Mouse (Mus musculus) T-helper 17 cell (primary cell): ENCODE data around the gene Zdhhc24.

Source experiments
- in situ Hi-C, 2 experiments: fragments of 300-600 bp; cut with MboI, MseI; formaldehyde crosslinking; loops; 1 replicate in 1 of 2; 2 replicates in 1 of 2; pipeline ENCODE4 v1.15.1; 2025; ENCODE audit warnings: high pct_unique_total_duplicates in 2 of 2

Gene Zdhhc24

DNA sequence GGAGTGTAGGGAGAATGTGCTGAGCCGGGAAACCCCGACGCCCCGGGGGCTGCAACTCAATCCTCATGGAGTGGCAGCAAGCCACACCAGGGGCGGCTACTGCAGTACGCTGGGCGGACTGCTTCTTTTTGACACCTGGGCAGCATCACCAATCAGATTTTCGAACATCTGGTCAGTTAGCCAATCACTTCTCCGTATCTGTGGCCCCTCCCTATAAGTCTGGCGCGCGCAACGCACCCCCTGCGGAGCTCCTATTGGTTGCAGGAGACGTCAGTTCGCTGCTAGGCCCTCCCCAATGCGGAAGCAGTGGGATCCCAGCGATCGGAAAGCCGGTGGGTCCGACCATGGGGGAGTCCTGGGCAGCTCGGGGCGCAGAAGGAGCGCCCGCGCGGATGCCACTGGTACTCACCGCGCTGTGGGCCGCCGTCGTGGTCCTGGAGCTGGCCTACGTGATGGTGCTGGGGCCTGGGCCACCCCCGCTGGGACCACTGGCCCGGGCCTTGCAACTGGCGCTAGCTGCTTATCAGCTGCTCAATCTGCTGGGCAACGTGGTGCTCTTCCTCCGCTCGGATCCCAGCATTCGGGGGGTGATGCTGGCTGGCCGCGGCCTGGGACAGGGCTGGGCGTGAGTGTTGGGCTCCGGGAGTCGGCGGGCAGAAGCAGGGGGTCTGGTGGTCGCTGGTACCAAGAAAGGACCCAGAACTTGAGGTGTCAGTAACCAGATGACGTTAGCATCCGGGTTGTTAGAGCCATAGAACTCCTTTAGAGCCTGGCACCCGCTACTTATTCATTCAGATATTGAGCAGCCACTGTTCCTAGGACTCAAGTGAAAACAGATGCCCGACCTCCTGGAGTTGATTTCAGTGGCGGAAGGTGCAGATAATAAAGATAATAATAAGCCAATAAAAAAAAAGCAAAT, at the start of gene Zdhhc24:
Gene Zdhhc24 (plus strand): TSS at position 264 of the 919 bp plus-strand sequence.
- in situ Hi-C loops = loop anchor here in 1 of 2 experiments (25.0 kb wide), 1 partner anchor 1284 kb away; no protein-coding TSS in a partner anchor

GRCm38 (mm10) chr19:4829156-4829555, 49.3 kb upstream of the Zdhhc24 start:
- in situ Hi-C loops = no loop called here

GRCm38 (mm10) chr19:4833977-4834376, 44.5 kb upstream of the Zdhhc24 start:
- in situ Hi-C loops = no loop called here

DNA sequence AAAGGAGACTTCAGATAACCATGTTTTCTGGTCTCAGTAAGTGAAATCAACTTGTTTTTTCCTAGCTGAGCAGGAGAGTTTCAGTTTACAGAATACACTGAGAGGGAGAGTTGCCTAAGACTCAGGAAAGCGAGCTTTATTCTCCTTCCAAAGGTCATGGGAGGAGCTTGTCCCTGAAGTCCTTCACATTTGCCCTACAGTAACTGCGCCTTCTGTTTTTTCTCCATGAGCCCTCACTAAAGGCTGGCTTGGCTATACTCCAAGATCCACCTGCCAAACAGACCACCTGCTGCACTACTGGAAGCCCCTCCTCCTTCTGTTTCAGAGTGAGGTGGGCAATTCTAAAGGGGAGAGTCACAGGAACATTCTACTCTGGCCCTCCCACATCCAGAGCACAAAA, 42.4 kb upstream of the Zdhhc24 start:
- in situ Hi-C loops = no loop called here

GRCm38 (mm10) chr19:4837049-4837448, 41.4 kb upstream of the Zdhhc24 start:
- in situ Hi-C loops = no loop called here

- in situ Hi-C loops = no loop called here
Observed at GRCm38 (mm10) chr19:4838526-4839140, 39.8 kb upstream of the Zdhhc24 start.

GRCm38 (mm10) chr19:4839149-4839548, 39.3 kb upstream of the Zdhhc24 start, which contains the start of the genes Ccs and Ccdc87:
Gene Ccs, minus strand, starts transcription at chr19:4839332.
Gene Ccdc87, plus strand, starts transcription at chr19:4839366.
- in situ Hi-C loops = no loop called here

- in situ Hi-C loops = loop anchor here in 1 of 2 experiments (10.0 kb wide), 1 partner anchor 216 kb away; the partner anchor contains the start of gene Rce1
Observed at GRCm38 (mm10) chr19:4840848-4841247, 37.6 kb upstream of the Zdhhc24 start.

DNA sequence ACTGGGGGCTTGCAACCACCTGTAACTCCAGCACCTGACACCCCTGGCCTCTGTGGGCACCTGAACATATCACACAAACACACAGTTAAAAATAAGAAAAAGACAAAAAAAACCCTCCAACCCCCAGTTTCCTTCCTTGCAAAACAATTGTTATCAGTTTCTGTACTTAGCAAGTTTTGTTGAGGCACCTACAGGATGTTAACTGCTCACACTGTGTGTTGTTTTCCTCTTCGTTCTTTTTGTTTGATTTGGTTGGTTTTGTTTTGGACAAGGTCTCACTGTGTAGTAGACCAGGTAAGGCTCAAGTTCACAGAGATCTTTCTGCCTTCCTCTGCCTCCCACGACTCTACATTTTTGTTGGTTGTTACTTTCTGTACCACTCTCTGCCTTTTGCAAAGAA, 35.9 kb upstream of the Zdhhc24 start:
- in situ Hi-C loops = loop anchor here in 1 of 2 experiments (10.0 kb wide), 1 partner anchor 218 kb away; the partner anchor contains the start of gene Rce1

GRCm38 (mm10) chr19:4845846-4846245, 32.6 kb upstream of the Zdhhc24 start:
- in situ Hi-C loops = loop anchor here in 1 of 2 experiments (10.0 kb wide), 1 partner anchor 221 kb away; the partner anchor contains the start of gene Rce1

DNA sequence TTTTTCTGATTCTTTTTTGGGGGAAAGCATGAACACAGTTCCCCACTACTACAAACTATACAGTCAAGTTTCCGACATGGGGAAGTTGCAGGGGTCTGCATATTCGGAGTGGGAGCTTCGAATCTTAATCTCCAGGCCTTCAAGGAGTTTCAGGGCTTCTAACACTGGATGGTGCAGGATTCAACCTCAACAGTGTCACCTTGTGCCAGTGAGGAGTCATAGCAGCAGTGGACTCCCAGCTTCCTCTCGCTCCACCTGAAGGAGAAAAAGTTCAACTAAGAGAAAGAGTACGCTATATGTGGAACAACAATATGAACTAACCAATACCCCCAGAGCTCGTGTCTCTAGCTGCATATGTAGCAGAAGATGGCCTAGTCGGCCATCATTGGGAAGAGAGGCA, 31.0 kb upstream of the Zdhhc24 start:
- in situ Hi-C loops = loop anchor here in 1 of 2 experiments (10.0 kb wide), 1 partner anchor 223 kb away; the partner anchor contains the start of gene Rce1

DNA sequence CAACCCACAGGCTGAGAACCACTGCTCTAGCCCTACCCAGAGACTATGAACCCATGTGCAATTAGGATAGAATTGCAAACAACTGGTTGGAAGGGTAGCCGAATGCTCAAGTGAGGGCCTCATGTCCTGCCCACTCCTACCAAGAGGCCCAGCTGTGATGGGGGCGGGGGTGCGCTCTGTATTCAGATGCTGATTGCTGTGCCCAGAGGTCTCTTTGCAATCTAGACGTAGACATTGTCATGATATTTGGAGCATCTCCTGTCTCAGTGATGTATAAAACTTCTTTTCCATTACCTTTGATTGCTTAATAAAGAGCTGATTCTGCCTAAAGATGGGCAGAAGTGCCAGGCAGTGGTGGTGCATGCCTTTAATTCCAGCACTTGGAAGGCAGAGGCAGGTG, 28.7 kb upstream of the Zdhhc24 start:
- in situ Hi-C loops = loop anchor here in 1 of 2 experiments (10.0 kb wide), 1 partner anchor 225 kb away; the partner anchor contains the start of gene Rce1

GRCm38 (mm10) chr19:4850281-4850680, 28.2 kb upstream of the Zdhhc24 start:
- in situ Hi-C loops = no loop called here

- in situ Hi-C loops = no loop called here
Observed at GRCm38 (mm10) chr19:4854552-4855469, 23.7 kb upstream of the Zdhhc24 start, which contains the start of gene Ctsf. Gene Ctsf, plus strand, starts transcription at chr19:4855130.

DNA sequence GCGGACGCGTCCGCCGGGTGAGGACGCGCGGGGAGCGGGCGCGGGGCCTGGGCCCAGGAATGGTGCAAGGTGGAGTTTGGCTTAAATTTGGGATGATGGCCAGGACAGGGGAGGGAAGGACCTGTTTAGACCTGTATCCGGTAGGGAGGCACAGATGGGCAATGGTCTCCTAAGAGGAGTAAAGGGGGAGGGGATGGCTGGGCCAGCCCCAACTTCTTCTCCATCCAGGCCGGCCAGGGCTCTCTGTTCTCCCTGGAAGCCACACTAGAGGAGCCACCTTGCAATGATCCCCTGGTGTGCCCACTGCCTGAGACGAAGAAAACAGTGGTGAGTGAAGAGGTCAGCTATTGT, 23.0 kb upstream of the Zdhhc24 start:
- in situ Hi-C loops = no loop called here

- in situ Hi-C loops = no loop called here
Observed at GRCm38 (mm10) chr19:4855951-4856350, 22.5 kb upstream of the Zdhhc24 start.

- in situ Hi-C loops = no loop called here
Observed at GRCm38 (mm10) chr19:4859081-4859480, 19.4 kb upstream of the Zdhhc24 start.

DNA sequence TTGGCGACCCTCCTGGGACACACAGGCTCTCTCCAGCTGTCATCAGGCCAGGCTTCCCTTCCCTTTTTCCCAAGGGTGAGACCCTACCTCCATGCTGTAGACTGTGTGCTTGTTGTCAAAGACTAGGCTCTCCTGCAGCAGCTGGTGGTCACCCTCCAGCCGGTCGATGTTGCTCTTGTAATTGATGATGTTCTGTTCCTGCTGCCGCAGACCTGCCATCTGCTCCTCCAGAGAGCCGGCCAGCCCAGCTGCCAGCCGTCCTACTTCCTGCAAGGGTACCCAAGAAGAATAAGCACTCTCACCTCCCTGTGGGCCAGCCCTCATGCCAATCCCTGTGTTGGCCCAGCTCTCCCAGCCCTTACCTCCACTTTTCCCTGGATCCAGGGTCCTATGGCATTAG, 15.4 kb upstream of the Zdhhc24 start:
- in situ Hi-C loops = no loop called here

- in situ Hi-C loops = no loop called here
Observed at GRCm38 (mm10) chr19:4865147-4865546, 13.3 kb upstream of the Zdhhc24 start.

DNA sequence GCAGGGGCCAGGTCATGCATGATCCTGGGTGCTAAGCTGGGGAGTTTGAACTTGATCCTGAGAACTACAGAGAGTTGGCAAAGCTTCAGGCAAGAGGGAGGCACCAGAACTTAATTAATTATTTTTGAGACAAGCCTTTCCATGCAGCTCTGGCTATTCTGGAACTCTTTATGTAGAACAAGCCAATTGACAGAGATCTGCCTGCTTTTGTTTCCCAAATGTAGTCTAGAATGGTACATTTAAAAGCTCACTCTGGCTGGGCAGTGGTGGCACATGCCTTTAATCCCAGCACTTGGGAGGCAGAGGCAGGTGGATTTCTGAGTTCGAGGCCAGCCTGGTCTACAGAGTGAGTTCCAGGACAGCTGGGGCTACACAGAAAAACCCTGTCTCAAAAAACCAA, 3.9 kb upstream of the Zdhhc24 start:
- in situ Hi-C loops = loop anchor here in 1 of 2 experiments (25.0 kb wide), 1 partner anchor 1288 kb away; no protein-coding TSS in a partner anchor

DNA sequence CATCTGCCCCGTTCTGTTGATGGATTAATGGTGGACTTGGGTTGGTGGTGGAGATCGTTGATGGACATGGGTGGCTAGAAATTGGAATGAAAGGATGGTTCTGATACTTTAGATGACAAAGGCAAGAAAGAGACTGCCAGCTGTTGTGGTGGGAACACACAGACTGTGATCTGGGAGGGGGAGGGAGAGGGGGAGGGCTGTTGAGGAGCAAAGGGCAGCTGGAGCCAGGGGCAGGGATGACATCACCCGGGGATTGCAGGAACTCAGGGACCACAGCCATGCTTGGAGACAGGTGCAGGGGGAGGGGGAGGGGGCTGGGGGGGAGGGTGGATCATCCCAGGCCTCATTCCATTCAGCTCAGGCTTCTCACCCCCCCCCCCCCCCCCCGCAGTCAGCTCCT, 2.2 kb upstream of the Zdhhc24 start:
- in situ Hi-C loops = loop anchor here in 1 of 2 experiments (25.0 kb wide), 1 partner anchor 1286 kb away; no protein-coding TSS in a partner anchor
